Mouse (Mus musculus) right cerebral cortex, postnatal 36 days (tissue): ENCODE measurements around the gene Atp9a.

ENCODE experiments used
- DNase-seq, 2 experiments: peaks; one replicate each; pipeline ENCODE4 v3.0.0; 2022; ENCODE audit warnings: low spot score in 2 of 2, mixed read lengths in 1 of 2

The Atp9a gene

GRCm38 (mm10) chr2:168601491-168602386, 140.5 kb downstream of the Atp9a start, which contains the start of gene Nfatc2:
Gene Nfatc2 (minus strand): TSS chr2:168601657.
- DNase-seq, result peak; percentile 61 to 62

GRCm38 (mm10) chr2:168600750-168601490, 141.3 kb downstream of the Atp9a start:
- peak; percentile 41 to 44 for DNase-seq

DNA sequence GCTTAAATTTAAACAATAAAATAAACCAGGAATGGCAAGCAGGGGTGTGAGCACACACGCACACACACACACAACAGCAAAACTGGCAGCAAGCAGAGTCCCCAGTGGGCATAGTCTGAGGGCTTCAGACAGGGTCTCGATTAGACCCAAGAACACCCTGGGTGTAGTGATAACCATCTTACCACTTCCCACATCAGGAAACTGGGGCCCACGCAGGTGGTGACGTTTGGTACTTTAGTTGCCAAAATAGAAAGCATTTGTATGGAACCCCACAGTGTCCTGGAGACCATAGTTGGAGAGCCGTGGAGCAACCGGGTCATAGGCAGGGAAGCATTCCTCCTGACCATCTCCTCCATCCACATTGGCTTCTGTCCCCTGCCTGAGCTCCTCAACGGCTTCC, 146.5 kb downstream of the Atp9a start:
- DNase-seq, result no peak

GRCm38 (mm10) chr2:168593676-168594075, 148.5 kb downstream of the Atp9a start:
- no peak for DNase-seq

GRCm38 (mm10) chr2:168593004-168593403, 149.2 kb downstream of the Atp9a start:
- no peak for DNase-seq

GRCm38 (mm10) chr2:168591076-168591475, 151.1 kb downstream of the Atp9a start:
- no peak for DNase-seq

DNA sequence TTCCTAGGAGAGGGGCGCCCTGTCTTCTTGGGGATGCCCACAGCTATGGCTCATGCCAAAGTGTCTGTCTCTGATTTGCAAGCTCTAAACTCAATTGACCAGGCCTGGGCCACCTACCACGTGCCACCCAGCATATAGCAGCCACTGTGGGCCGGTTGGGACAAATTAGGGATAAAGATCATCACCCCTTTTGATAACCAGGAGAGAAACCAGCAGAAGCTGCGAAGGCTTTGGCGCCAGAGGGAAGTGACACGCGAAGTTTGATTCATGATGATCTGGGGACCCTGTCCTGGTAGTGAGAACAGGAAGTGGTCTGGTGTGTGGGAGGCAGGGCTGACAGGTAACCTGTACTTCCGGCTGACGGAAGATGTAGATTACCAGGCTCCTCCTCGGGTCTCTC, 151.7 kb downstream of the Atp9a start:
- DNase-seq, result no peak

DNA sequence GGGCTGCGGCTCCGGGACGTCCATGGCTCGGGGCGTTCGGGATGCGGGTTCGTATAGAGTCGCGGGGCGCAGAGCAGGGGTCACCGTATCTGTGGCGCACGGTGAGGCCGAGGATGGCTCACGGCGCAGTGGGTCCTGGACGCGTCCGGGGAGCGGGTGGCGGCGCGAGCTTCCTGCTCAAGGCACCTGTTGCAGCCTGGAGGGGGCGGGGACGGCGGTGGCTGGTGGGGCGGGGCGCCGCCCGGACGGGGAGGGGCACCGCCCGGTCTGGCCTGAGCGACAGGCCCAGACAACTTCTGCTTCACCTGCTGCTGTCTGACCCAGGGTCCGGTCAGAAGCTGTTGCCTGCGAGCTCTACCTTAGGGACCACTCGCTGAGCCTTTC, 152.0 kb downstream of the Atp9a start:
- no peak for DNase-seq

- no peak for DNase-seq
These were observed 152.6 kb downstream of the Atp9a start for GRCm38 (mm10) chr2:168589368-168590167.

- no peak for DNase-seq
These were observed 153.4 kb downstream of the Atp9a start for GRCm38 (mm10) chr2:168588591-168589367.

GRCm38 (mm10) chr2:168587159-168587558, 155.1 kb downstream of the Atp9a start:
- no peak for DNase-seq

DNA sequence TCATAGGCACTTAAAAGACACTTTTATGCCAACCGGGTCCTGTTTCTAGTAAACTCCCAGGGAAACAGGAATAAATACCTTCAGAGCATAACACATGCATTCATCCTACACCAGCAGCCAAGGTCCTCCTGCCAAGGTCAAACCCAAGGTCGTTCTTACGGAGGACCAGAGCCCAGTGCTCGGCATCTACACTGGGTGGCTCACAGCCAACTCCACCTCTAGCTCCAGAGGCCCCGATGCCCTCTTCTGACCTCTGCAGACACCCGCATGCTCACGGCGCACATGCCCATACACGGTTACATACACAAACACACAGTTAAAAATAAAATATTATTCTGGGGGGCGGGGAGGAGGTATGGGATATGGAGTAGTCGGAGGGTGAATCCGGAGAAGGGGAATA, 155.7 kb downstream of the Atp9a start:
- no peak for DNase-seq

GRCm38 (mm10) chr2:168584857-168585256, 157.4 kb downstream of the Atp9a start:
- DNase-seq, result no peak
